Mouse (Mus musculus) hematopoietic stem cell, adult 5-6 weeks (primary cell): ENCODE measurements around the gene Defb21. TPM values are rescaled to one million over a fixed set of nuclear protein-coding genes. Genes with fewer than 3 reads are reported as not detected.

Source experiments
- ATAC-seq, 2 experiments: fragments of 125-278 bp in 1 of 2; replicated peaks in 1 of 2; 2 replicates each; pipeline ENCODE4 v1.8.0; 2016 to 2017; ENCODE audit warnings: inconsistent platforms in 2 of 2, mild to moderate bottlenecking in 2 of 2, moderate number of reproducible peaks in 2 of 2, low read depth in 1 of 2, moderate TSS enrichment in 1 of 2; ENCODE audit not compliant: low FRiP score in 2 of 2, poor library complexity in 2 of 2, severe bottlenecking in 2 of 2, insufficient read depth in 1 of 2, low TSS enrichment in 1 of 2
- total RNA-seq: library from RNA; stranded (forward); fragments of 172-1452, 232-1000 nt; gene quantifications from 2 replicates; pipeline ENCODE4 v1.2.3, GENCODE M21; 2017

Defb21 gene
- total RNA-seq, 1 experiment from 2014 or later, result not detected

- no peak for ATAC-seq
Measured at GRCm38 (mm10) chr2:152589021-152589420, 16.5 kb downstream of the Defb21 start.

GRCm38 (mm10) chr2:152599299-152599698, 26.8 kb downstream of the Defb21 start, which contains the start of gene Defb45:
Gene Defb45 (minus strand): TSS chr2:152599399.
- ATAC-seq, result no peak

GRCm38 (mm10) chr2:152600076-152600475, 27.5 kb downstream of the Defb21 start:
- no peak for ATAC-seq

- no peak for ATAC-seq
Measured at GRCm38 (mm10) chr2:152601275-152601960, 28.9 kb downstream of the Defb21 start.

GRCm38 (mm10) chr2:152604057-152604456, 31.5 kb downstream of the Defb21 start, which contains the start of gene Defb36:
Gene Defb36 (plus strand): TSS chr2:152604327.
- ATAC-seq, result 0 out of 4 replicates have a peak, but pooled peaks of 1 of the 2 experiments have one; percentile 27

- ATAC-seq, result no peak
Measured at GRCm38 (mm10) chr2:152607746-152608145, 35.2 kb downstream of the Defb21 start.

GRCm38 (mm10) chr2:152608719-152609118, 36.2 kb downstream of the Defb21 start:
- ATAC-seq, result no peak

GRCm38 (mm10) chr2:152612193-152612592, 39.6 kb downstream of the Defb21 start:
- ATAC-seq, result no peak

- ATAC-seq, result peak; percentile 80 to 91
Measured at GRCm38 (mm10) chr2:152615563-152615962, 43.0 kb downstream of the Defb21 start.

GRCm38 (mm10) chr2:152616470-152616869, 43.9 kb downstream of the Defb21 start:
- no peak for ATAC-seq

GRCm38 (mm10) chr2:152617374-152617773, 44.8 kb downstream of the Defb21 start:
- ATAC-seq, result no peak

GRCm38 (mm10) chr2:152620367-152621134, 48.0 kb downstream of the Defb21 start:
- ATAC-seq, result peak; percentile 83 to 86

GRCm38 (mm10) chr2:152622151-152622550, 49.6 kb downstream of the Defb21 start:
- ATAC-seq, result no peak

GRCm38 (mm10) chr2:152622953-152623352, 50.4 kb downstream of the Defb21 start, which contains the start of gene Defb25:
Gene Defb25 (minus strand): TSS chr2:152623053.
- no peak for ATAC-seq

Other genes starting within 250 kb of the Defb21 start
- 63.9 and 70.2 TPM in 2 replicates for gene Rbck1, start 240.1 kb upstream of the Defb21 start, total RNA-seq
- gene Trib3, start 228.7 kb upstream of the Defb21 start, total RNA-seq, result 1.7 and 3.0 TPM in 2 replicates
- not detected in 2 replicates for gene Nrsn2, start 196.1 kb upstream of the Defb21 start, total RNA-seq
- gene Sox12, start 174.7 kb upstream of the Defb21 start, total RNA-seq, result 1.9 and 3.9 TPM in 2 replicates
- gene Zcchc3, start 157.7 kb upstream of the Defb21 start, total RNA-seq, result 5.8 and 5.9 TPM in 2 replicates
- not detected in 2 replicates for gene 6820408C15Rik, start 157.2 kb upstream of the Defb21 start, total RNA-seq
- gene Defb23, start 108.1 kb upstream of the Defb21 start, total RNA-seq, result not detected in 2 replicates
- not detected in 2 replicates for gene Defb20, start 95.7 kb upstream of the Defb21 start, total RNA-seq
- not detected in 2 replicates for gene Defb22, start 82.6 kb upstream of the Defb21 start, total RNA-seq
- not detected in 2 replicates for gene Defb26, start 61.1 kb upstream of the Defb21 start, total RNA-seq
- not detected in 2 replicates for gene Defb28, start 54.5 kb upstream of the Defb21 start, total RNA-seq
- not detected in 2 replicates for gene Defb29, start 32.6 kb upstream of the Defb21 start, total RNA-seq
- gene Gm17416, start 3.4 kb upstream of the Defb21 start, total RNA-seq, result not detected in 2 replicates
- not detected in 2 replicates for gene Defb19, start 7.6 kb downstream of the Defb21 start, total RNA-seq
- gene Defb45, start 26.7 kb downstream of the Defb21 start, total RNA-seq, result not detected in 2 replicates
- not detected in 2 replicates for gene Defb36, start 31.6 kb downstream of the Defb21 start, total RNA-seq
- gene Defb25, start 50.3 kb downstream of the Defb21 start, total RNA-seq, result not detected in 2 replicates
- gene Rem1, start 54.2 kb downstream of the Defb21 start, total RNA-seq, result not detected in 2 replicates
- gene H13, start 96.7 kb downstream of the Defb21 start, total RNA-seq, result 104 and 106 TPM in 2 replicates
- gene Mcts2, start 114.3 kb downstream of the Defb21 start, total RNA-seq, result 15.0 and 19.1 TPM in 2 replicates
- 5.8 and 9.6 TPM in 2 replicates for gene Id1, start 163.5 kb downstream of the Defb21 start, total RNA-seq
- 1.3 TPM in 1 of 2 replicates, not detected in the other for gene Cox4i2, start 181.4 kb downstream of the Defb21 start, total RNA-seq